Mouse (Mus musculus): ENCODE data around the gene Arhgap40. TPM values are rescaled to one million over a fixed set of nuclear protein-coding genes. Genes with fewer than 3 reads are reported as not detected.

The Arhgap40 gene
- polyA plus RNA-seq, 1 experiment = 38.4 TPM

Other genes starting within 250 kb of the Arhgap40 start
- gene Lbp, start 206.3 kb upstream of the Arhgap40 start, polyA plus RNA-seq (2012; rRNA removed) = 107 and 122 TPM in 2 replicates
- gene Snhg11, start 137.2 kb upstream of the Arhgap40 start, polyA plus RNA-seq (2012; rRNA removed) = 42.5 and 79.4 TPM in 2 replicates
- gene Ralgapb, start 102.9 kb upstream of the Arhgap40 start, polyA plus RNA-seq (2012; rRNA removed) = 25.8 and 25.9 TPM in 2 replicates
- gene Adig, start 10.2 kb upstream of the Arhgap40 start, polyA plus RNA-seq (2012; rRNA removed) = 4.7 and 9.4 TPM in 2 replicates
- gene Slc32a1, start 98.0 kb downstream of the Arhgap40 start, polyA plus RNA-seq (2012; rRNA removed) = not detected in 2 replicates
- gene Actr5, start 112.1 kb downstream of the Arhgap40 start, polyA plus RNA-seq (2012; rRNA removed) = 6.6 and 7.4 TPM in 2 replicates
- 0.95 and 2.0 TPM in 2 replicates for gene Ppp1r16b, start 152.6 kb downstream of the Arhgap40 start, polyA plus RNA-seq (2012; rRNA removed)

Data from urinary bladder, adult 2 months (tissue).